Mouse (Mus musculus) heart, postnatal 36 days (tissue): ENCODE data around the gene P4ha1. TPM values are rescaled to one million over a fixed set of nuclear protein-coding genes. Genes with fewer than 3 reads are reported as not detected.

Experiments
- total RNA-seq, 2 experiments: library from RNA; stranded (reverse); gene quantifications; 2 replicates each; pipeline ENCODE4 v1.2.3; 2021

The P4ha1 gene
- total RNA-seq, 2 experiments from 2014 or later = 31.3 to 51.2 TPM

Other genes starting within 250 kb of the P4ha1 start
- 10 to 100 TPM; 15.2 to 17.0 TPM for gene Sept10, start 101.4 kb upstream of the P4ha1 start, total RNA-seq
- 1 to 10 TPM; 1.6 TPM for gene Sowahc, start 101.3 kb upstream of the P4ha1 start, total RNA-seq
- 100 to 1,000 TPM; 146 to 148 TPM for gene Gm10273, start 72.3 kb downstream of the P4ha1 start, total RNA-seq
- gene Pla2g12b, start 80.4 kb downstream of the P4ha1 start, total RNA-seq = not detected
- not detected for gene Oit3, start 118.5 kb downstream of the P4ha1 start, total RNA-seq